Mouse (Mus musculus) retina, postnatal 1 day (tissue): ENCODE results near the gene Exoc4.
A peak's percentile ranks its signal among the peaks of the same experiment; 100 is the strongest.

Experiments
- DNase-seq: peaks from one replicate; pipeline ENCODE4 v3.0.0-alpha.2; 2012

The Exoc4 gene

DNA sequence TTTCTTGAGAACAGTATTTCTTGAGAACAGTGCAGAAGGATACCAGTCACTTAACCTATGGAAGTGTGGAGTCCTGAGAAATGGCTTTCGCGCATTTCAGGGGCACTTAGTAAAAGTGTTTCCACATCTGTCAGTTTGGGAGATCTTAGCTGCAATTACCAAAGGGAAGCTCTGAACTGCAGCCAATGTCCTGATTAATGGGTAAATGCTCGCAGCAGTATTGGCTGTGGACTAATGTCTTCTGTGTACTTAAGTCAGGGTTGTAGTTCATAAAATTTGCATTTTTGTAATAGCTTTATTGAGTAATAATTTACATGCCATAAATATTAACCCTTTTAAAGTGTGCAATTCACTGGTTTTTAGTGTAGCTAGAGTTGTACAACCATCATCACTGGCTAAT lies 709.4 kb downstream of the Exoc4 start:
- DNase-seq: no peak

DNA sequence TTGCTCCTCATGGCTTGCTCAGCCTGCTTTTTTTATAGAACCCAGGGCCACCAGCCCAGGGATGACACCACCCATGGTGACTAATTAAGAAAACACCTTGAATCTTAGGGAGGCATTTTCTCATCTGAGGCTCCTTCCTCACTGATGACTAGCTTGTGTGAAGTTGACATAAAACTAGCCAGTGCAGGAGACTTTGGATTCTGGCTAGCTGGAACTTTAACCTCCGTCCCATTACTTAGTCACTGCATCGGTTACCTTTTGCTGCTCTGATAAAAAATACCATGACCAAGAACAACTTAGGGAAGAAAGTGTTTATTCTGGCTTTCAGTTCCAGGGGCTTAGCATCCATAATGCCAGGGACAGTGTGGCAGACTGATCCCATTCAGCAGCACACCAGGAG lies 711.9 kb downstream of the Exoc4 start:
- DNase-seq: no peak

DNA sequence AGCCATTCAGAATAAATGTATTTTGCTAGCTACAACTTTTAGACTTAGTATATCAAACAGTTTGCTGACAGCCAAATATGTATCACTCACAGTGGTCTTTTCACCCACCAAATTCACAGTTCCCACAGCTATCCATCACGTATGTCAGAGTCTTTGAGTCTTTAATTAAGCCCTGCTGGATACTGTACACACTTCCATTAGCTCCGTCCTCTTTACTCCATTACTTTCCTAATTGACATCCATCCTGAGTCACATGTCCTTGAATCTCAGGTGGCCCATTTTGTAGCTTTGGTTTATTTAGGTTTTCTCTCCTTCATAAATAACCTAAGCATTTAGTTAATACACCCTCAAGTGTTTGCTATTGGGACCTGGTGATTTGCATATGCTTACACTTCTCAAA lies 714.2 kb downstream of the Exoc4 start:
- DNase-seq: no peak

DNA sequence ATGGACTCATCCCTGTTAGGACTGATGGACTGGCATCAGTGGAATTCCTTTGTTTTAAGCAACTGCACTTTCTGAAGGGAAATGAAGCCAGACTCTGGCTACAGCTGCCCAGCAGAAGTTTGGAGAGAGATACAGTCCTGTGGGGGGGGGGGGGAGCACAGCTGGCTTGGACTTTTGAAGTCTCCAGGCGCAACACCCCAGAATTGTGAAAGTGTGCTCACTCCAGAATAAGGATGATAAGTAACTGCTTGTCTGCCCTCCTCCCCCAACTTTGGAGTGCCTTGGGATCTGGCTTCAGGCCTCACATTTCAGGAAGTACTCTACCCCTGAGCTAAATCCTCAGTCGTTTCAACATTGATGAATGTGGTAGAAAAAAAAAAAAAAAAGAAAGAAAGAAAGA lies 716.7 kb downstream of the Exoc4 start:
- no peak for DNase-seq

DNA sequence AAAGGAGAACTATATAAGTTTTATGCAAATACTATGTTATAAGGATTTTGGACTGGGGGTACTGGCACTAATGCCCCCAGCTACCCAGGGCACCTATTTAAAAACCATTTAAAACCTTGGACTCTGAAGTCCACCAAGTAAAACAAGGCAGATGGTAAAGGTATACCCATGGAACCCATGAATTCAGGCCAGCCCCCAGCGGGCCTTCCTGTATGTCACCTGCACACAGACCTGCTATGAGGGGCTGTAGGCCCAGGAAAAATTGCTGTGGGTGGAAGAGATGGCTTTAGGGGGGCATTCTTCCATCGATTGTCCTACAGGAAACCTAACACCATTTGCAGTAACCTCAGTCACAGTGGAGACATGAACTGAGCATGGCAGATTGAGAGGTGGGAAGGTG lies 719.9 kb downstream of the Exoc4 start:
- DNase-seq: no peak

DNA sequence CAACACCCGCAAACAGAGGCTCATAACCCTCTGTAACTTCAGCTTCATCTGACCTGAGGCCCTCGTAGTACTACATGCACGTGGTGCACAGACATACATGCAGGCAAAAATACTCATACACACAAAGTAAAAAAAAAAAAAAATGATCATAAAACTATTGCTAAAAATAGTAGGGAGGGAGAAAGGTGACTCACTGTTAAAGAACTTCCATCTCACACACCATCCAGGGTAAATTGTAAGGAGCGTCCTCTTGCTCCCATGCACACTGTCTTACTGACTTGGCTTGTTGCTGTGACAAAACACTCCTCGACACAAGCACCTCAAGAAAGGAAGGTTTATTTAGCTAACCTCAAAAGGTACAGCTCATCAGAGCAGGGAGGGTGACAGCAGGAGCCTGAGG lies 723.9 kb downstream of the Exoc4 start:
- DNase-seq: no peak

DNA sequence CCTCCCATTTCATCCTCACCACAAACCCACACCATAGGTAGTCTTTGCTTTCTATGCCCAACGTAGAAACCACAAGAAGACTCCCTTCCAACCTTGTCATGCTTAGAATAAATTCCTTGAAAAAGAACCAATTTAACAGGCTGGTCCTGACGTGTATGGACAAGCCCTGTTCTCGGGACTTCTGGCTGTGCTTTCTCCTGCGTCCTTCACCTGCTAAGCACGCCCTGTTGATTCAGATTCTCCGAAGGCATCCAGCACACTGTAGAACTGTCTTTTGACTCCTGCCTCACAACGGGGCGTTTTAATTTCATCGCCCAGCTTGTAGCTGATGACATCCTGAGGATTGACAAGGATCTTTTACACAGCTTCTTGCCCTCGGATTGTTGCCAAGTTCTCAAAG lies 727.7 kb downstream of the Exoc4 start:
- DNase-seq: no peak

DNA sequence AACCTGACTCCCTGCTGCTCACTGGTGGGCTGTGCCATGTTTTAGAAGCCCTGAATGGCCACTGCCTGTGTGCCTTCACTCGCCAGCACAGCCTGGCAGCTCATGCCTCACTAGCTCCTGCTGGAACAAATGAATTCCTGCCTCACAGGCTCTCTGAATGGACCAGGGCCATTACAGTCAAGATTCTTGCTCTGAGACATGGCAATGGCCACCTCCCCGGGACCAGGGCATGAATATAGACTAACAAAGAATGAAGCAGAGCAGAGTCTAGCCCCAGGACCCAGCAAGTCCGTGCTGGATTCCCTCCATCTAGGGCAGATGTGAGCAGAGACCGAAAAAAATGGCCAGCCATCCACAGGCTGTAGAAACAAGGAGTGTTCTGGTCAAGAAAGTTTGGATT lies 728.6 kb downstream of the Exoc4 start:
- peak; percentile 39 for DNase-seq

DNA sequence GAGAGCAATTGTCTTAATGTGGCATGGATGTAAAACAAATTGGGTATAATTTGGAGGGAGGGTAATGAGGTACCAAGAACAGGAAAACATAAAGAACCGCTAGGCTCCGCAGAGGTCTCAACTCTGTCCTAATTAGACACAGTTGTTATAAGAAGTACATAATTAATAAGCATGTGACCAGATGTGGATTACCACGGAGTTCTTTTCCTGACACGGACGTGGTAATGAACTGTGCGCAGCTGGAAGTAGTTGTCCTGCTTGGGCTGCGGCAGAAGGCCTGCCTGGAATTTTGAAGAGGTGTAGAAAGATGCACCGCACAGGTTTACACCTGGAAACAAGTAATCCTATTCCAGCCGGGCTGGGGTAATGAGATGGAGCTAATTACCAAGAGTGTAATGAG lies 729.0 kb downstream of the Exoc4 start:
- peak; percentile 19 for DNase-seq

DNA sequence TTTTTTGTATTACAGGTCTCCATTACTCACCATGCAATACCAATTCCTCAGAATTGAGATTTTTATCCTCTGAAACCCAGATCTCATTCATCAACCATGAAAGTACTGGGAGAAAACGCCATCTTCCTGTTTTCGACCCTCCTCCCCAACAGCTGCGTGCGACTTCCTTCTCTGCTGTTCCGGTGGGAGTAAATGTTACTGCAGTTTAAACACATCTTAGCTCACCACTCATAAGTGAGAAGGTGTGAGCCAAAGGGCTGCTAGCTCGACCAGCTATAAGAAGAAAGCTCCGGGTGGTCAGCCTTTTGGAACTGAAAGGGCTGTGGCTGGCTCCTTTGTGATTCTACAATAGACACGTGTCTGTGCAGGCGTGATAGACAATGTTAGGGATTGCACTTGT lies 733.8 kb downstream of the Exoc4 start:
- no peak for DNase-seq

DNA sequence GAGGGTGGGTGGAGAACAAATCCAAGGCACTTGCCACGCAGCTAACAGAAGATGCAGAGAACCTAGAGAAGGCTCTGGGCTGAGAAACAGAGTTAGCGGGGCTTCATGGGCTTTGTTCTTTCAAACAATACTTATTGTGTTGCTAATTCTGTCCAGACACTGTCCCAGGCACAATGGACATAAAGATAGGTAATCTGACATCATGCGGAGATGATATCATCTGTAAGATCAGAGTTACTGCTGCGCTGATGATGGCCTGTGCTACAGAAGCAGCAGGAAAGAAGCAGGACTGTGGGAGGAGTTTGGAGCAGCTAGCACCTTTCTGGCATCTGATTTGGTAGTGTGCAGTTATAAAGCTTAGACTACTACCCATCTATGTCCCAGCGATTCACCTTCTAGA lies 738.2 kb downstream of the Exoc4 start:
- DNase-seq: no peak

DNA sequence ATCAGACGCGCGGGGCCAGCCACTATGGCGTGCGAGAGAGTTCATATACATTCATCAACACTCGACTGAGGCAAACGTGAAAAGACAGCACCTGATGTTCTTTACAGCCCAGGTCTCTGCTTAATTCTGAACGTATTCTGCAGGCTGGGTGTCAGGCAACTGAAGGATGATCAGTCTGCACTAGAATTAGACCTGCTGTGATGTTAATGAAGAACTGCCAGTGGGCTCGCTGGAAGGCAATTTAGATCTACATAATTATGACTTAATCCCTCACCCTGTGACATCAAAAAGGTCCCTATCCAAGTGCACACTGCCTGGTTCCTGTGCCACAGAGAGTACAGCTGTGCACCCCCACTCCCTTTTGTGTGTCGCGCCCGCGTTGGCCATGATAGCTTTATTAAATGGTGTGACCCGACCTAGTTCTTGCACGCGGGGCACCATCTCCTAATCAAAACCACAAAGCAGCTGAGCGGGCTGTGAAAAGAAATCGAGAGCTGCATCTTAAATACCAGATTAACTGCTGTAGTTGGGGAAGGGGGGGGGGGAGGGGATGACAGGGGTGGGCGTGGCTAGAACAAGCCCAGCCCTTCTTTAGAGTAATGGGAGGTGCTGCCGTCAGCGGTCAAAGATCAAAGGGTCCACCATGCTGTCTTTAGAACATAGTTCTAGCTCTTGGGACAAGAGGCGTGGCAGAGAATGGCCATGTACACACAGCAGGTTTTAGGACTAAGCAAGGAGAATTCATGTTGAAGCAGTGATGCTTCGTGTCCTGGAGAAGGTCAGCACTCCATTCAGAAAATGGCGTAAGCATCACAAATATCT lies 743.5 kb downstream of the Exoc4 start:
- peak; percentile 90 for DNase-seq

DNA sequence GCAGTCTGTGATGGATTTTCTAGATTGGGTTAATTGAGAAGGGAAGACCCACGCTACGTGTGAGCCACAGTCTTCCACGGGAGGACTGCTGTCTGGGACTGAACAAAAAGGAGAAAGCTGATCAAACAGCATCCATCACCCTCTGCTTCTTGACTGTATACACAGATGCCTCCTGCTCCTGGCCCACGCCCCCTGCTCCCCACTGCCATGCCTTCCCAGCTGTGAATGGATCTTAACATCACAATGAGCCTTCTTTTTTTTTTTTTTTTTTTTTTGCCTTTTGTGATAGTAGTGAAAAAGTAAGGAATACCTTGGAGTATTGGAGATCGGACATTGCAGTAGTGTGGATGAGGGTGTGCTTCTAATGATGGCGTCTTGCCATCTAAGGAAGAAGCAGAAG lies 745.0 kb downstream of the Exoc4 start:
- DNase-seq: no peak

DNA sequence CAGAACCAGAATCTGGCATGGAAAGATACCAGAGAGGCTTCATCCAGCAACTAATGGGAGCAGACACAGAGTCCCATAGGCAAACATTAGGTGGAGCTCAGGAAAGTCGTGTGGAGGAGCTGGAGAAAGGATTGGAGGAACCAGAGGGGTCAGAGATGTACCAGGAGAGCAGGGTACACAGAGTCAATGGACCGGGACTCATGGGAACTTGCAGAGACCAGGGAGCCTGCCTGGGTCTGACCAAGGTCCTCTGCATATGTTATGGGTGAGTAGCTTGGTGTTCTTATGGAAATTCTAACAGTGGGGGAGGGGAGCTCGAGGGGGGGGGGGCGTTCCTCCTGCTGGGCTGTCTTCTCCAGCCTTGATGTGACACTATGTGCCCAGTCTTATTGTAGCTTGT lies 749.7 kb downstream of the Exoc4 start:
- no peak for DNase-seq

DNA sequence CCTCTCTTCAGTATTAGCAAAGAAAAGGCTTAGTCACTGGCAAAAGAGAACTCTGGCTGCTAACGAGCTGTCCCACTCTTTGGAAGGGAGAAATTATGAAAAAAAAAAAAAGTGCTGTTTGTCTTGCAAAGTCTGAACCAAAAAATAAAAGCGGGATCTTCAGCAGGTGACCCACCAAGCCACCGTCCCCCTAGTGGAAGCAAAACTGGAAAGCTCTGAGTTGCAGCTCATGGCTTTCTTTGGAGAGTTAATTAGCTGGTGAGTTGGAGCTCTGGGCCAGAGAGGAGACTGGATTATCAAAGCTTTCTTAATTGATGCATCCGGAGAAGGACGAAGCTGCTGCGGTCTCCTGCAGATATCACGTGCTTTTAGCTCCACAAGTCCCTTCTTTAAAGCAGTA lies 750.6 kb downstream of the Exoc4 start:
- DNase-seq: peak; percentile 36

DNA sequence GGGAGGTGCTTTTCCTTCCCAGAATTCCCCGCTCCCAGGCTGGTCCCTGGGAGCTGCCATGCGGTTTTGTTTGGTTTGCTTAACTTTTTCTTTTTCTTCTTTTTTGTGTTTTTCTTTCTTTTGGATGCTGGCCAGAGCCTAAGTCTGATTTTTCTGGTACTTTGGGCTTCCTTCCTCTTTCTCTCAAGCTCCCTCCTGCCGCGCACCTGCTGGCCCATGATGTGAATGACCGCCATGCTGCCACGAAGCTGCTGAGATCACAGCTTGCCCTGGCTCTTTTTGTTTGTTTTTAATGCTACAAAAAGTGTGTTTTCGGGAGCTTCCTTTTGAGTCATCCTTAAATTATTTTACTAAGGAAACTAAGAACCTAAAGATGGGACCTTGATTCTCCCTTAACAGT lies 751.8 kb downstream of the Exoc4 start:
- no peak for DNase-seq

DNA sequence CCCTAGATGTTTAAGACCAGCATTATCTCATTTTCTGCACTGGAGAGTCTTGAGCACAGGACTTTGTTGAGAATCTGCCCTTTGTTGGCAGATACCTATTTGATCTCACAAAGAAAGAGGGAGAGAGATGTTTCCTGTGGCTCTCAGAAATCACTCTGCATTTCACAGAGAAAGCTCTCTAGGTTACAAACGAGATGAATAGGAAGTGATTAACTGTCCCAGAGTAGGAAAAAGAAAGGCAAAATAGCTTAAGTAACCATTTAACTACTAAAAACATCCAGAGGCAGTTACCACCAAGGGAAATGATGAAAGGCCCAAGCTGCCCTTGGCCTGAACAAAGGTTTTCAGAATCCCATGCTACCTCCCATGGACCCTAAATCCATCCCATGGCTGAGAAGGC lies 754.1 kb downstream of the Exoc4 start:
- no peak for DNase-seq

DNA sequence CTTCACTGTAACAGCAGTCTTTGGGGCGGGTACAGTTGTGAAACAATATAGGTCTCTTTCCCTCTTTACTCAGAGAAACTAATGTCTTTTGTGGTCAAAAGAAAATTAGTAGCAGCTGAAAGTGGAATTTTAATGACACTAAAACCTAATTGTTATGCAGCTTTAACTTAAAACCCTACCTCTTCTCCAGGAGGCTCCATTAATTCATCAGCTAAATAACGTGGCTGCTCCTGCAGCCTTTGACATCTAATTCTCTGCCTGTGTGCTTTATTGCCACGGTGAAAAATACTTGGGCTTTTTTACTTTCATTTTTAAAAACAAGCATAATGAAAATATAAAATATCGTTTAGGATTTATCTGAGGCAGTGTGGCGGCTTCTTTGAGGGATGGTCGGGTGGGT lies 764.6 kb downstream of the Exoc4 start:
- no peak for DNase-seq
